Mouse (Mus musculus): ENCODE results near the gene Tut1.

Tut1 gene

DNA sequence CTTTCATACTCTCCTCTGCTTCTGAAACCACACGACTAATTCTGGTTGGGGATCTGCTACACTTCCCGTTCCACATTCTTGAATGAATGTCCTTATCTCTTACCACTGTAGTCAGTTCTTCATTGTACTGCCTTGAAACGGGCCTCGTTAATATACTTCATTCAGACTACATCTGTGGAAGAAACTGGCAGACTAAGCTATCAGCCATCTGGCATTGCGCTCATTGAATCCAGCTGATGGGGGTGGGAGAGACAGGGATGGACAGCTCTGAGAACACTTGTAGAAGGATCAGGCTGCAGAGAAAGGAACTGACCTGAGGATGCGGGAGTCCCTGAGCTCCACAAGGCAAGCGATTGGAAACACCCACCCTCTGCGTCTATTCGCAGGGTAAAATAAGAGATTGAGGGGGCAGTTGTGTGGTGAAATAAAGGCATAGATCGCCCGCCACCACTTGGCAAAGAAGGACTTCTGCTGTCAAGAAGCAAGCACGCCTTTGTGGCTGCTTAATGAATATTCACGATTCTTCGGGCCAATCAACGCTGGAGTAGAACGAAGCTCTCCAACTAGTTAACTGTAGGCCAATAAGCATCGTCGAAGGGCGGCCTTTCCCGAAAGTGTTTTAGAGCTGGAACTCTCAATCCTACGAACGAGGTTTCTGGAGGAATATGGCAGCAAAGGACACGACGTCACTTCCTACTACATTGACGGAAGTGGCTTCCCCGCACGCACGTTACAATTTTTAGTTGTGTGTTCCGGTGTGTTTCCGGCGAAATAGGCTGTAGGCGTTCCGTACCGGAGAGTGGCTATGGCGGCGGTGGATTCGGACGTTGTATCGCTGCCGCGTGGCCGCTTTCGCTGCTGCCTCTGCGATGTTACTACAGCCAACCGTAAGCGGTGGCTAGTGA lies at the start of gene Tut1:
Gene Tut1 (plus strand): TSS at position 713 of the 905 bp plus-strand sequence.
- peak; percentile 97 for DNase-seq (ENCODE audit: low read depth, low spot score)

DNA sequence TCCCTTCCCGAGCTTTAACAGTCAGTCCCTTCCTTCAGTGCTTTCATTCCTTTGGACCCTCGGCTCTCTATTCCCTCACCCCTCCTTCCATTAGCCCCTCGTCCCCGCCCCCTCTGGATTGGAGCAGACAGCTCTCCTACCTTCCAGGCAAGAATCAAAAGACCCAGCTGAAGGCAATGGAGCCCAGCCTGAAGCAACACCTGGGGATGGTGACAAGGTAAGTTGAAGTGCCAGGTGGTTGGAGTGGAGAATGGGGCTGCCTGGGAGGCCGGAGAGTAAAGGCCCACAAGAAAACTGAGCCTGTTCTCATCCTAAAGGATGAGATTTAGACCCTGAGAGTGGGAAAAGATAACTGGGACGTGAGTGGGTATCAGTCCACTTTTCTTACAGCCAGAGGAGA lies 45.1 kb upstream of the Tut1 start:
- DNase-seq (ENCODE audit: low read depth, low spot score): no peak

DNA sequence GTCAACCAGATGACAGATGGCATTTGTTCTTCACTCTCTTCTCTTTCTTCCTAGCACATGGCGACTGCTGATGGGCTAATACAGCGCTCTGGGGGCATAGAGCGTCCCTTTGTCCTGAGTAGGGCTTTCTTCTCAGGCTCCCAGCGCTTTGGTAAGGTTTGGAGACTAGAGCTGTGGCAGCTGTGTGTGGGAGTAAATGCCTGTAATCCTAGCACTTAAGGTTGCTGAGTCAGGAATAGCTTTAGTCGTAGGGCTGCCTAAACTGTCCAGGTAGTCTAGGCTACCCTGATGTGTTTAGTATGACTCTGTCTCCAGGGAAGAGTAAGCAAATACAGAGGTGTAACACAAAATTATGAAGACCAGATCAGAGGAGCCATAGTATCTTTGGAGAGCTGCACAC lies 41.8 kb upstream of the Tut1 start:
- no peak for DNase-seq (ENCODE audit: low read depth, low spot score)

DNA sequence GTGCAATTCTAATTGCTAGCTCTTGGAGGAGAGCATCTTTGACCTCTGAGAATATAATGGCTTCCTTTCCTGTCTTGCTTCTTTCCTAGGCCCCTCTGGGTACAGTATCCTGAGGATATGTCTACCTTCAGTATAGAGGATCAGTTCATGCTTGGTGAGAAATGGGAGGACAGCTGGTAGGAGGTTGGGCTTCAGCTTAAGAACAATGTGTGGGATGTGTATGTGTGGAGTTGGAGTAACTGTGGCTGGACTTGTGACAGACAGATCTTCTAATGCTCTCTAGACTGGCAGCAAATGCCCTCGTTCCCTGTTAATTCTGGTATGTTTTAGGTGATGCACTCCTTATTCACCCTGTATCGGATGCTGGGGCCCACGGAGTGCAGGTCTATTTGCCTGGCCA lies 39.4 kb upstream of the Tut1 start:
- DNase-seq (ENCODE audit: low read depth, low spot score): no peak

DNA sequence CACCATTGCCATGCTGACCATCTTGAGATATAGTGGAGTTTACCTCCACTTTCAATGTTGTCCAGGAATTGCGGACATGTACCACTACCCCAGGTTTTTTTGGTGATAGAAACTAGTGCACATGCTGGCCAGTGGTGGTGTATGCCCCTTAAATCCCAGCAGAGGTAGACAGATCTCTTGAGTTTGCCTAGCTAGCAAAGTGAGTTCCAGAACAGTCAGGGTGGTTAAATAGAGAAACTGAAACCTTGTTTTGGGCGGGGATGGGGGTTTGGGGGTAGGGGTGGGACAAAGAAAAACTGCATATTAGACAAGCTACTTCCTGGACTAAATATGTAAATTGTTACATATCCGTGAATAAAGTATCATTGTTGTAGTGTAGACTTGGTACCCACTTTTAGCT lies 34.6 kb upstream of the Tut1 start:
- DNase-seq (ENCODE audit: low read depth, low spot score): no peak

DNA sequence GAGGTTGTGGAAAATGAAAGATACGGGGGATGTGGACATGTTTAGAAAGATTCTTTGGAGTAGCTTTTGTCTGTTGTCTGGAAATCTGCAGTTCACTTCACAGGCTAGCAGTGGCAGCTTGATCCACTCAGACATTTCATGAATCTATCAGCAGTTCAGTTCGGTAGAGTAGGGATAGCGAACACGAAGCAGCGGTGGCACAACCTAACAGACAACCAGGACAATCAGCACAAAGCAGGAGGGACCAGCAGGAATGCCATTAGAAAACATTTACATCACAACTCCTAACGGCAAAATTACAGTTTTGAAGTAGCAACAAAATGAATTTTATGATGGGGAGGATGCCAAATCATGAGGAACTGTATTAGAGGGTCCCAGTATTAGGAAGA lies 34.0 kb upstream of the Tut1 start:
- no peak for DNase-seq (ENCODE audit: low read depth, low spot score)

DNA sequence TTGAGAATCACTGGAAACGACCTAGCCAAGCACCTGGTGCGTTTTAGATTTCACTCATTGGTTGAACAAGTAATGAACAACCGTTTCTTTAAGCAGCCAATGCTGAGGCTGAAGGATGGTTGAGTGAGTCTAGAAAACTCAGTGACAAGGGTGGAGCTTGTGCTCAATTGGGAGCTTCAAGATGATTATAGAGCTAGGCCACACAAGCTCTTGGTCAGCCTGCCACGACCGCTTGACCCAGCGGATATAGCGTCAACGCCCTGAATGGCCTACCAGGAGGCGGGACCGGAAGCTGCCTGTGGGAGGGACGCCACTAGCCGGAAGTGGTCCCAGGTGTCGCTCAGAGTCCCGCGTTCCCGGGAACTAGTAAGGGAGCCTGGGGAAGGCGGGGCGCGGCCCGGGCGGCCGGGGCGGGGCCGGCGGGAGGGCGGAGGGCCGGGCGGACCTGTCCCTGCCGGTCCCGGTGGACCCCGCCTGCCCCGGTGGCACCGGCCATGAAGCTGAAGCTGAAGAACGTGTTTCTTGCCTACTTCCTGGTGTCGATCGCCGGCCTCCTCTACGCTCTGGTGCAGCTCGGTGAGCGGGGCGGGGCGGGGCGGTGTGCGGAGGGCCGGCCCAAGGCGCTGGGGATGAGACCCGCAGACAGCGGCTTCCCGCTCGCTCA lies 33.4 kb upstream of the Tut1 start, which contains the start of gene B3gat3:
Gene B3gat3 (plus strand): TSS at position 302 of the 664 bp plus-strand sequence.
- DNase-seq (ENCODE audit: low read depth, low spot score): peak; percentile 63

DNA sequence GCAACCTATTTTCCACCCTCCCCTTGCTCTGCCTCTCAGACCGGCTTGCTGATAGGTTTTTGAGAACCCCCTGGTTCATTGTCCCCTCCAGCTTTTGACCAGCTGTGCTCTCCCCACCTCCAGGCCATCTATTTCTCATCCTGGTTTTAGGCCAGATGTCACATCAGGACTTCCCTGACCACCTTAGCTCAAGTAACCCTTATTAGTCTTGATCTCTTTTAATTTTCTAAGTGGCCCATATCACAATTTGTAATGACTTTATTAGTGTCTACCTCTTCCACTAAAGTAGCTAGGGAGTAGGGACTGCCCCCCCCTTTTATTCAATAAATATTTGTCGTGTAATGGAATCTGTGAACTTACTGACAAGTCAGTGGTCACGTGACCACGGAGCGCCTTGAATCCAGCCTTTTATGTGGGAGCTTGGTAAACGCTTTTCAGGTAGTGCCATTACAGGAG lies 32.8 kb upstream of the Tut1 start:
- DNase-seq (ENCODE audit: low read depth, low spot score): no peak

DNA sequence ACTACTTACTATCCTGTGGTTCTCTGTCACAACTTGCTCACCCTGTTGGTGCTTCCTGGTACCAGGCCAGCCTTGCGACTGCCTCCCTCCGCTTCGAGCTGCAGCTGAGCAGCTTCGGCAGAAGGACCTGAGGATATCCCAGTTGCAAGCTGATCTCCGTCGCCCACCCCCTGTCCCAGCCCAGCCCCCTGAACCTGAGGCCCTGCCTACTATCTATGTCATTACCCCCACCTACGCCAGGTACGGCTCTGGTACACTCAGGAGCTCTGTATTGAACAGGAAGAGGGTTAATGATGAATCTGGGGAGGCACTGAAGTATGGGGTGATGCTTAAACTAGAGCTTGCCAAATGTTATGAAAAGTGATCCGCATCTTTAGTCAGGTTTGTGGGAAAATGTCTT lies 31.9 kb upstream of the Tut1 start:
- DNase-seq (ENCODE audit: low read depth, low spot score): no peak

DNA sequence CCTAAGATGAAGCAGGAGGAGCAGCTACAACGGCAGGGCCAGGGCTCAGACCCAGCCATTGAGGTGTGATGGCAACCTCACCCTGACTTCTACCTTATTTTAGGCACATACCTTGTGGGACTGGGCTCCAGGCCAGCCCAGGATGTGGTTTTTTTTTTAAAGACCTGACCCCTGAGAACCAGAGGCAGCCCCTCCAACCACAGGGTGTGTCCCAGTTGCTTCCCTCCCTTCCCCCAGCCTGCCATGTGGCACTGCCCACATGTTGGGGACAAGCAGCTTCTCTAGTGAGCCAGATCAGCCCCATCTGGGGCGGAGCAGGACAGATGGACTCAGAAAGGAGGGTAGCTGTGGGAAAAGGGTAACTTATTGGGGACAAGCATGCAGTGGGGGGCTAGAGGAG lies 26.9 kb upstream of the Tut1 start:
- no peak for DNase-seq (ENCODE audit: low read depth, low spot score)

DNA sequence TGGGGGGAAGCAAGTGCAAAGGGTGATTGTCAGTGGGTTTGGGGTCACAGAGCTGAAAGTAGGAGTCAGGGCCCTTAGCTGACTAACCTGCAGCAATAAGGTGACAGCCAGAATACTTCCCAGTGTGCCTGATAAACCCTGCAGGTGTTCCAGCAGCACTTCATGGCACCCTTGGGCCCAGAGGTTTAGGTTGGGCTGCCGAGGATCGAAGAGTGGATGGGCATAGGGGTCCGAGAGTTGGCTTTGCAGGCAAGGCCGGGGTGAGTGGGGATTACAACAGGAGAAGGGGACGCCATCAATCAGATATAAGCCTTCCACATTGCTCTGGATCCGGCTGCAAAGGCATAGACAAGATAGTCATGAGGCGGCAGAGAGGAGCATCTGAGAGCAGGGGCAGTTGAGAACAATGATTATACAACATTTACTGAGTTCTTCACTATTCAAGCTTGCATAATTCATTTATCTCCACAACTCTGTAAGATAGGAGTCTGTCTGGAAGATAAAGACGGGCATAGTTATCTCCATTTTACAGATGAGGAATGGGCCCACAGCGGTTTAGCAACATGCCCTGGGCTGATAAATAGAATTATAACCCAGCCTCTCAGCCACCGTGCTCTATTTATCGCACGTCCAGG lies 25.6 kb upstream of the Tut1 start:
- no peak for DNase-seq (ENCODE audit: low read depth, low spot score)

DNA sequence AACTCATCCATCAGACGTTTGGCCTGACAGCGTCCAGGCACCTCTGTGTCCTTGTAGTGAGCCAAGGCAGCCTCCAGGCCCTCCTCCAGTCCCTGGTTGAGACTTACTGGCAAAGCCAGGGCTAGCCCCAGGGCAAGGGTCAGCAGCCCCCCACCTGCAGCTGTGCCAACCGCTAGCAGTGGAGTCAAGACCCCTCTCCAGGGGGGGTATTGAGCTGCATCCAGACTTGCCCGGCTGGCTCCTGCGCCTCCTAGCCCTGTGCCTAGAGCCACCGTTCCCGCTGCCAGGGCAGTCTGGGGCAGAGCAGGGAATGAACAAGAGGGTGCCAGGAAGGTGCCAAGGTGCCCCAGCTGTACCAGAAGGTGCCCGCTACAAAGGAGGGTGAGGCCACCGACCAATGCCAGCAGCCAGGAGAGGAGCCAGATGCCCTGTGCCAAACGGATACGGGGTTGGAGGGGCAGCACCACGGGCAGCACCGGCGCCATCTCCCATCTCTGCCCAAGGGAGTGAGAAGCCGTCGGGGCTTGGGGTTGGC lies 24.9 kb upstream of the Tut1 start:
- no peak for DNase-seq (ENCODE audit: low read depth, low spot score)

DNA sequence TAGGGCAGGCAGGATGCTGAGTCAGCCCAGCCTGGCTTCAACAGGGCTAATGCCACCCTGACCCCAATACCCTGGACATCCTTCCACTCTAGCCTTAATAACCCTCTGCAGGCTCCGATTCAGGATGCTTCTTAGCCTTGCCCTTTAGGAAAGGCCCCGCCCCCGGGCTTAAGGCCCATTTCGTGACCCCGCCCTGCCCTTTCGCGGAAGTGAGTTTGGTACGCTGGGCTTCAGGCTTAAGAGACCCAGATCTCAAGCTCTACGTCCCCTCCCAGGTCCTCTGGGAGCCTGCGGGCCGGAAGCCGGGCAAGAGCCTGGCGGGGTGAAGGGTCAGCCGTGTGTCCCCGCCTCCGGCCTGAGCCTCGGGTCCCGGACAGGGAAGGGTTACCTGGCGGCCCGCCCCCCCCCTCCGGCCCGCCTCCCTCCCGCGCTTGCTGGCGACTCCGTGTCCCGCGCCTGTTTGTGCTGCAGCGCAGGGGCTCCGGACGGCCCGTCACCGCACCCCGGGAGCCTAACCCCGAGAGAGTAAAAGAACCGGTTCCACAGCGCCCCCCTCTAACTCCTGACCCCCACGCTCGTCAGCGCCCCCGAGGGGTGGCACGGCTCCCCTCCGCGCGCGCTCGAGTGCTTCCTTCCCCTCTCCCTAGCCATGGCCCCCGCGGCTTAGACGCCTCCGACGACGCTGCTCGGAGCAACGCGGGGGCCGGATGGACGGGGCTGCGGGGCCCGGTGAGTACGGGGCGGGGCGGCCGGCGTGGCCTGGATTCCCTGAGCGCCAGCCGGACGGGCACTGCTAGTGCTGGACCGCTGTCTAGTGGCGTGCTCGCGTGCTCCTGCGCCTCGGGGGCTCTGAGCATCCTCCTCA lies 24.2 kb upstream of the Tut1 start, which contains the start of the genes Rom1 and Eml3:
Gene Rom1 (minus strand): TSS at position 133 of the 865 bp plus-strand sequence.
Gene Eml3 (plus strand): TSS at position 329 of the 865 bp plus-strand sequence.
- no peak for DNase-seq (ENCODE audit: low read depth, low spot score)

DNA sequence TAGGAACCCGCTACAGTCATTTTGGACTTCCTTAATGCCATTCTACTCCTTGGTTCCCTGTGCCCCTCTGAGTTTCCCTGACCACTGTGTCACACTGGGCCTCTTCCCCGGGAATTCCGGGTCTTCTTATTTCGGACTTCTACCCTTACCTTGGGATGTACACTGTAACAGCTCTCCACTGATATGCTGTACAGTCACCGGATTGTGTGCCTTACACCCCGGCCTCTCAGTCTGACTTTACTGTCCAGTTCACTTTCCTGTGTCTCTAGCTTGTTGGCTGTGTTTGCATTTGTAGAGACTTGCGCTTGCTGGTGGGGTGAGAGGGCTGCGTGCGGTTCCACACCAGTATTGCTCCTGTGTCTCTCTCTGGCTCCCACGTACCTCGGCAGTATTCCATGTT lies 23.5 kb upstream of the Tut1 start:
- no peak for DNase-seq (ENCODE audit: low read depth, low spot score)

DNA sequence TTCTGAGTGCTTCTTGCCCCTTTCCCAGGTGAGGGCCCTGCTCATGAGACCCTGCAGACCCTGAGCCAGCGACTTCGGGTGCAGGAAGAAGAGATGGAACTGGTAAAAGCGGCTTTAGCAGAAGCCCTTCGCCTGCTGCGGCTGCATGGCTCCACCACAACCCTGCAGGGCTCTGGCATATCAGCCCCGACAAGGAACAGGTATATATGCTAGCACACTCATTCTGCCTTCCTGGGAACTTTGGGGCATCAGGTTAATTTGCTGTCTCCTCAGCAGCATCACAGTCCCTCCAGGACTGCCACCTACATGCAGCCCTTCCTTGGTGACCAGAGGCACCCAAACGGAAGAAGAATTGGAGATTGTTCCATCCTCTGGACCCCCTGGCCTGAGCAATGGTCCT lies 22.9 kb upstream of the Tut1 start:
- no peak for DNase-seq (ENCODE audit: low read depth, low spot score)

DNA sequence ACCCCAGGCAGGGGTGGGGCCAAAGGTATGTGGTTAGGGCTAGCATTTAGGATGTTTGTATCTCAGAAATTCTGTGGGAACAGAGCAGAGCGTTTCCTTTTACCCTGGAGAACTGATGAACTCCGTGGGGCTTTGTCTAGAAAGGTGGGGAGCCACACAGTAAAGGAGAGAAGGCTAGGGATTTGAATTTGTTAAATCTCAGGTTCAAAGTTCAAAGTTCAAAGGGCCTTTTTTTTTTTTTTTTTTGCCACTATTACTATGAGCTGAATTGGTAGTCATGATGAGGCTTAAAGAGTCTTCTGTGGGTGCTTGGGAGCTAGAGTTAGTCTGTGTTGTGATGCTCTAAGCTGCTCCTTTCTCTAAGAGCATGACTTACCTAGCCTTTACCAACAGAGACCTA lies 16.9 kb upstream of the Tut1 start:
- no peak for DNase-seq (ENCODE audit: low read depth, low spot score)

DNA sequence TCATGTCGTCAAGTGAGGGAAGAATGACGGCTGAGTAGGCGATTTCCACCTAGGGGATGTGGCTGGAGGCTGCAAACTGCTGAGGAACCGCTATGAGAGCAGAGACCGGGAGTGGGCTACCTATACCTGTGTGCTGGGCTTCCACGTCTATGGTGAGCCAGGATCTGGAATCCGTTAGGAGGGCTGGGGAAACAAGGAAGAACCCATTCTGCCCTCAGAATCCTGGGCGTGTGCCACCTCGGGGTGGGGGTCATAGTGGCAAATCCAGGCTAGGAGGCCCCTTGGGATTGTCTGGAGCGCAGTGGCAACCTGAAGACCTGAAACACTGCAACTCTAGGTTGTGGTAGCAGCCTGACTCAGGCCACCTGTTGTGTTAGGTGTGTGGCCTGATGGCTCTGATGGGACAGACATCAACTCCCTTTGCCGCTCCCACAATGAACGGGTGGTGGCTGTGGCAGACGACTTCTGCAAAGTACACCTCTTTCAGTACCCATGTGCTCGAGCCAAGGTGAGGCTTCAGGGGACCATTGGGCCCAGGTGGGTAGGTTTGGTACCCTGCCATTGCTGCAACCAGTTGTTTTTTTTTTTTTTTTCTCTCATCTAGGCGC lies 13.0 kb upstream of the Tut1 start:
- no peak for DNase-seq (ENCODE audit: low read depth, low spot score)

DNA sequence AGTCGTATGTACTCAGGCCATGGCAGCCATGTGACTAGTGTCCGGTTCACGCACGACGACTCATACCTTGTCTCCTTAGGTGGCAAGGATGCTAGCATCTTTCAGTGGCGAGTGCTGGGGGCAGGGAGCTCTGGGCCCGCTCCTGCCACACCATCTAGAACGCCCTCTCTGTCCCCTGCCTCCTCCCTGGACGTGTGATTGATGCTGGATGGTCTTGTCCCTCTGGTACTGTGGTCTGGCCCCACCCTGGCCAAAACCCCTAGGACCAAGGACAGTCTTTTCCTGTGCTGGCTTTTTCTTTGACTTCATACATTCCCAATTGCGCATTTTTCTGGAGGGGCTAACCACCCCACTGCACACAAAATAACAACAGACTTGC lies 12.5 kb upstream of the Tut1 start:
- DNase-seq (ENCODE audit: low read depth, low spot score): no peak

DNA sequence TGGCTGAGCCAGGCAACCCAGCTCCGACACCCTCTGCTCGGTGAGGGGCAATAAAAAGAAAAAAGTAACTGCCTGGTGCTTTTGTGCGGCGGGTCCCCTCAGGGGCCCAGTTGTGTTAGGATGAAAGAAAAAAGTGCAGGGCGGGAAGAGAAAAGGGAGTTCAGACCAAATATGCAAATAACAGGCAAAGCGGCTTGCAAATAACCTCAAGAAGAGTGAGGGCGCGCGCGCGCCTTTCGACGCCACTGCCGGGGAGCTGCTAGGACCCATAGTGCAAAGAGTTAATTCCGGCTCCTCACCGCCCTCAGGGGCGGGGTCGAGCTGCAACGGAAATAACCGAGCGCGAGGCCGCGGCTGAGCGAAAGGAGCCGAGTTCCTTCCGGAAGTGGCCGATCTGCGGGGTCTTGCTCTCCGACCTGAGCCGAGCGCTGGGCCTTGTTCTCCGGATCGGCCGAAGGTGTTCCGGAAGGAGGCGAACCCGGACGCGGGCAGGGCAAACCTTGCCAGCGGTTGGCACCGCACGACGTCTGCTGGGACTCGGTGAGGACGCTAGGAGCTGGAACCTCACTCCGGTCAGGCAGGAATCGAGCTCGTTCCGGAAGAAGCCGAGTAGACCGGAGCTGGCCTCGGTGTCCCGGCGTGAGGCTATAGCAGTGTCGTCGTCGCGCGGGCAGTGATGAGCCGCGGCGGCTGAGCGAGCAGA lies 12.0 kb upstream of the Tut1 start, which contains the start of gene Mta2:
Gene Mta2 (plus strand): TSS at position 361 of the 703 bp plus-strand sequence.
- peak; percentile 92 for DNase-seq (ENCODE audit: low read depth, low spot score)
